Mouse (Mus musculus) spleen, adult 12 weeks (tissue): ENCODE results near the gene Calml4.
"Not testable (repeated sequence)": the region's sequence is repeated elsewhere in the genome, so short reads cannot be mapped to it uniquely, and the experiment has no call there.

Source experiments
- DNase-seq: peaks from one replicate; pipeline ENCODE4 v3.0.0; 2022; ENCODE audit warnings: low spot score

Calml4 gene

GRCm38 (mm10) chr9:62857719-62858261 lies at the start of gene Calml4:
Calml4 (plus strand) TSS chr9:62858080.
- DNase-seq: no peak

GRCm38 (mm10) chr9:62810095-62810494 lies 47.8 kb upstream of the Calml4 start:
- no peak for DNase-seq

DNA sequence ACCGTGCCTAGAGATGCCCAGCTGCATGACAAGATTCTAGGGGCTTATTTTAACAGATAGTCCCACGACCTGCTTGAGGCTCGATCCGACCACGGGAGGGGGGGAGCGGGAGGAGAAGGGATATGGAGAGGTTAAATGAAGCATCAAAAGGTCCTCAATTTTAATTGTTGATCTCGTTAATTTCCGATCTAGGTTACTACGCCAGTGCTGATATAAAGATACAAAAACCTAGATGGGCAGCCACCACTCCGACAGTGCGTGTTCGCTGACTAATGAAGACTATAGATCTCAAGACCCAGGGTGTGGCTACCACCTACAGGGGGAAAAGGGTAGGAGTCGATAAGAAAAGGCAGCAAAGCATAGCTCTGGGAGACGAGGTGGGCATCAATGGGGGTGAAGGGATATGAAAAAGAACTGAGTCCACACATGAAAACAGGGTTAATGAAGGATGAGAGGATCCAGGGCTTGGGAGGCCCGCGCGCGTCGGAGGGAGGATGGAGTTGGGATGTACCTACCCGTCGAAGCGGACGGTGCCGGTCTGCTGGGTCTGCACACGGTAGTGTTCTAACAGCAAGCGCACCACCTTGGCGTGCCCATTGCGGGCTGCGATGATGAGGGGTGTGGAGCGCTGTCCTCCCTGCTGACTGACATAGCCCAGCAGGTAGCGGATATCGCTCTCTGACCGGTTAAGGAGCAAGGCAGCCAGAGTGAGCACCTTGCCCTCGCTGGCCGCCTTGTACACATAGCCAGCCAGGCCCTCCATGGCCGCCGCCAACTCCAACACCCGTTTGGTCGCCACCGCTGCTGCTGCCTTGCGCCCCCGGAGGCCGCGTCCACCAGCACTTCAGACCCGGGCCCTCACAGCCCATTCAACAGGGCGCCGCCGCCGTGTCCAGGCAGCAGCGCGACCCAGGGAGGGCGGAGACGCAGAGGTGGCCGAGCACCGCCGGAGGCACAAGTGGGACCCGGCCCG lies 47.1 kb upstream of the Calml4 start:
- DNase-seq: peak; percentile 54

GRCm38 (mm10) chr9:62811516-62812121 lies 46.3 kb upstream of the Calml4 start, which contains the start of gene Fem1b:
Fem1b (minus strand) TSS chr9:62811934.
- DNase-seq: peak; percentile 82

DNA sequence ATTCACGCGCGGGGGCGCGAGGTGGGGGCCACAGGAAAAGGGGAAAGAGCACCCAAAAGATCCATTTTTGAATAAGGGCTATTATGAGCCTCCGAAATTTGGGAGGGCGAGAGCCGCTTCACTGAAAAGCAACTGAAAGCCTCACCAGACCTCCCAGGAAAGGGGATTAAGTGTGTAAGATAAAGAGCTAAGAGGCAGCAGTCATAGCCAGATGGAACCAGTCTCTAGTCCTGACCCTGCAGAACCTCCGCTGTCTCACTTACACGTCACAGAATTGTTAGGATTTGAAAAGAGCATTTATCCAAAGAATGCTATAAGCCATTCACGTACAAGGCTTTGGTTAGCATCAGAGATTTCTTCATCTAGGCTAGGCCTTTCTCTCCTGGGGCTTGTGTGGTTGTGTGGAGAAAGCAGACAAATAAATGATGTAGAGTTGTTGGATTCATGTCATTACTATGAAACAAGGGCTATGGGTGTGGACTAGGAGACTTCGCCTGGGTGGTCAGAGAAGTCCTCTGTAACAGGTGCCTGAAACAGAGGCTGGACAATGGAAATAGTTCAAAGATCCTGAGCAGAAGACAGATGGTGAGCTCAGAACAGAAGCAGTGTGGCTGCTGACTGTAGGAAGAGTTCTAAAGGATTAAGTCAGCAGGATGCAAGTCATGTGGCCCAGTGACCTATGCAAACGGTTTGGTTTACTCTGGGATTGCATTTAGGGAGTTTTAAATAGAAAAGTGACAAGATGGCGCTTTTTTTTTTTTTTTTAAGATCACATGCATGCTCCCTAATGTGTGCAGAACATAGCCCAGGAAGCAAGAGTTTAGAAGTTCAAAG lies 45.4 kb upstream of the Calml4 start:
- DNase-seq: no peak

DNA sequence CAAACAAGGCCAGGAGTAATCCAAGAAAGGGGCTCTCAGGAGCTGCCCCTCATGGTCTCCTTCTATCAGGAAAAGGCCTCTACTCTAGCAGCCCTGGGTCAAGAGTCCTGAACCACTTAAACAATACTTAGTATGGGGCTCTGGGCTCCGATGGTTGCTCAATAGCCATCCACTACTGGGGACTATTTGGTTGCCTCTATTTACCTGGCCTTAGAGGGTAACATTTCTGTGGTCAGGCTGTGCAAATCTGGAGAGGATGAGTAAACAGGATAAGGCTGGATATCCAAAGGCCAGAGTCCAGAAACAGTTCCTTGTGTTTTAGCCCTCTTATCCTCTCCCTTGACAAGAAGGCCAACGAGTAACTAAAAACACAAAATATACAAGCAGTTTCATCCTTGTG lies 43.1 kb upstream of the Calml4 start:
- DNase-seq: no peak

GRCm38 (mm10) chr9:62816323-62817098 lies 41.4 kb upstream of the Calml4 start:
- no peak for DNase-seq

- no peak for DNase-seq
Observed at GRCm38 (mm10) chr9:62817099-62817571, 40.7 kb upstream of the Calml4 start.

GRCm38 (mm10) chr9:62817828-62818614 lies 39.9 kb upstream of the Calml4 start:
- no peak for DNase-seq

- DNase-seq: no peak
Observed at GRCm38 (mm10) chr9:62819494-62819893, 38.4 kb upstream of the Calml4 start.

DNA sequence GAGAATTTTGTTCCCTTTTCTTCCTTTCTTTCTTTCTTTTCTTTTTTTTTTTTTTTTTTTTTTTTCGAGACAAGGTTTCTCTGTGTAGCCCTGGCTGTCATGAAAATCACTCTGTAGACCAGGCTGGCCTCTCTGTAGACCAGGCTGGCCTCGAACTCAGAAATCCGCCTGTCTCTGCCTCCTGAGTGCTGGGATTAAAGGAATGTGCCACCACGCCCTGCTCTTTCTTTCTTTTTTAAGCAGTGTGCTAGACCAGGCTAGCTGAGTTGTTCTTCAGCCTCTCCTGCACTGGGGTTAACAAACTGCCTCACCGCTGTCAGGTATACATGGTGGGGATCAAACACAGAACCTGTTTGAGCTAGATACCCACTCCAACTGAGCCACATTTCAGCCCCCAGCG lies 38.0 kb upstream of the Calml4 start:
- DNase-seq: not testable (repeated sequence)

- no peak for DNase-seq
Observed at GRCm38 (mm10) chr9:62820829-62821228, 37.1 kb upstream of the Calml4 start.

GRCm38 (mm10) chr9:62821811-62822210 lies 36.1 kb upstream of the Calml4 start:
- DNase-seq: no peak

- no peak for DNase-seq
Observed at GRCm38 (mm10) chr9:62825791-62826393, 32.0 kb upstream of the Calml4 start.

DNA sequence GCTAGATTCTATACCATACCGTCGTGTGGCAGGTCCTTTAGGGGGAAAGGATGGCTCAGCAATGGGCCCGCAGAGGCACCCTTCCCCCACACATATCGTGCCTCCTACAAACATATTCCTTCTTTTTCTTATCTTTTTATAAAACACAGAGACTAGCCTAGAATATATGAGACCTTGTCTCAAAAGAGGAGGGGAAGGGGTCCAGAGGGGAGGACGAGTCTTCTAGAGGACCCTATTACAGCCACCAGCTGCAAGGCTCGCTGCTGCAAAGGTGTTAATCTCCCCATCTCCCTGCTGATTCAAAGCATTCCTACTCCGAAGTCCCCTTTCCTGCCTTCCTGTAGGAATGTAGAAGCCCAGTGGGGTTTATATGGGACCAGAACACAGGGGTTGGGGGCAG lies 31.4 kb upstream of the Calml4 start:
- no peak for DNase-seq

DNA sequence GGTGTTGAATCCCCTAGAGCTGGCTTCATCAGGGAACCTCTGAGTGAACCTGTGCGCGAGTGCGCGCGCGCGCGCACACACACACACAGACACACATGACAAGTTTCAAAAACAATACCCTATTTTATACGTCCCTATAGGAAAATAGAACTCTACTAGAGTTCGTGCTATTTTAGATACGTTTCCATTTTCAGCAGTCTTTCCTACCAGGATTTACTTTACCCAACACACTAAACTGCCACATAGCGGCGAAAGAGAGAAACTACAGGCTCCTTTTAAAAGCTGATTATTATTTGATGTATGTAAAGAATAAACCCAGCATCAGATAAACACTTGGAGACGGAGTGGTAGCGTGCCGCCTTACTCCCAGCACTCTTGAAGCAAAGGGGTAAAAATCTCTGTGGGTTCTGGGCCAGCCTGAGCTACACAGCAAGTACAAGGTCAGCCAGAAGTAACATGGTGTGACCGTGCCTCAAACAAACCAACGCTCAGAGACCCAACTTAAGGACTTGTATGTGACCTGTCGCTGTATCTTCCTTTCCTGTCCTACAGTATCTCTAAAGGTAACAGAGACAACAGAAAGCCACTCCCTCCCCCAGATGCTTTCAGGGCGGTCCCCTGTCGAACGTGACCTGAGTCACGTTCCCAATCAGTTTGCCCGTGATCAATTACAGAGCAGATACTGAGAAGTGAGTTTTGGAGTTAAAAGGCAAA lies 29.8 kb upstream of the Calml4 start:
- no peak for DNase-seq

DNA sequence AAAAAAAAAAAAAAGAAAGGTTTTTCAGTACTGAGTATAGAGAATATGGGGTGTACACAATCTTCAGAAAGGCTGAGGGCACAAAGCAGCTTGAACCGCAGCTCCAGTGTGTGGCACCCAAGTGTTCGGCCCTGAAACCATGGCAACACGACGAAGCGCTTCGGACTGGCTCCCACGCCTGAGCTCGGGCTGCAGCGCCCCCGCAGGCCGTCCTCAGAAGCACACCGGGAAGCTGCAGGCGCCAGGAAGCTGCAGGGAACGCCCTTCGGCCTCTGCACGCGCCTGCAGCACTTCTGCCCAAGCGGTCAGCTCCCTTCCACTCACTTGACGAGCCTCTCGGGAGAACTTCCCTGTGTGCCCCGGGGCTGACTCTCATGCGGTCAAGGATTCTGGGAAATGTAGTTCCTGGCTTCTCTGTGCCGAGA lies 29.2 kb upstream of the Calml4 start:
- peak; percentile 89 for DNase-seq

DNA sequence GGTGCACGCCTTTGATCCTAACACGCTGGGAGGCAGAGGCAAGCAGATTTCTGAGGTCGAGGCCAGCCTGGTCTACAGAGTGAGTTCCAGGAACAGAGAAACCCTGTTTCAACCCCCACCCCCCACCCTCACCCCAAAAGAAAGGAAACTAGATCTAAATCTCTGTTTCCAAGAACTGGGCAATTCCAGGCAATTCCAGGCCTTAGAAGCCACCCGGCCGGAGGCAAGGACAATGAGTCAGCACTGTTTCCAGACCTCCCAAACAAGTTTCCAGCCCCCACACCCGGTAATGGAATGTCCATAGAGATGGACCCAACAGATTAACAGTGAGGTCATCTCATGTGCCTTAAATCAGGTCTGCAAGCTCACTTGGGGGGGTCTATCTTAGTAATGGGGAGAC lies 28.0 kb upstream of the Calml4 start:
- DNase-seq: no peak

DNA sequence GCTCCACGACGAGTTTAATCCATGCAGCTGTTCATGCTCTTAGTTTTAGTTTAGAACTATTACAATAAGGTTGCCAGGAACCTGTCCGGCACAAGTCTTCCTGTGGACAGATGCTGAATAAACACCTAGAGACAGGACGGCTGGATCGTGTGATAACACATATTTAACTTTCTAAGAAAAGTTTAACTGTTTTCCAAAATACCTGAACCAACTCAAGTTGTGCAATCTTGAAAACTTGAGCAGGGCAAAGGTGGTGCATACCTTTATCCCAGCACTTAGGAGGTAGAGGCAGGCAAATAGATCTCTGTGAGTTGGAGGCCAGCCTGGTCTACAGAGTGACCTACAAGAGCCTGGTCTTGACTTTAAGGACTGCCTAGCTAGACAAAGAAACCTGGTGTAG lies 23.0 kb upstream of the Calml4 start:
- DNase-seq: no peak
